Mouse (Mus musculus) neural tube, embryonic 11.5 days (tissue): Measurements from ENCODE around the gene Sh3bgrl. TPM values are rescaled to one million over a fixed set of nuclear protein-coding genes. Genes with fewer than 3 reads are reported as not detected.

Experiments
- polyA plus RNA-seq: library from polyadenylated mRNA; unstranded; fragments of >200 nt; fragmentation: Nextera tagmentation; extraction: Ambion mirVana; gene quantifications from 2 replicates; pipeline ENCODE4 v1.2.1, GENCODE M21; 2014

Sh3bgrl gene
- polyA plus RNA-seq, 1 experiment from 2014 or later = 138 TPM

Other genes with a start within 250 kb of the Sh3bgrl start
- gene Hmgn5, start 82.0 kb upstream of the Sh3bgrl start, polyA plus RNA-seq = 16.6 and 16.9 TPM in 2 replicates
- not detected in 2 replicates for gene Gm6377, start 101.4 kb downstream of the Sh3bgrl start, polyA plus RNA-seq